Mouse (Mus musculus) 3134 (cell line): ENCODE data around the gene Slc44a5.
"Not testable (repeated sequence)": the region's sequence is repeated elsewhere in the genome, so short reads cannot be mapped to it uniquely, and the experiment has no call there.

Source experiments
- DNase-seq: peaks from one replicate; pipeline ENCODE4 v3.0.0-alpha.2; 2011; ENCODE audit warnings: low spot score; ENCODE audit not compliant: insufficient read length; ENCODE audit errors: extremely low read depth

Gene Slc44a5

DNA sequence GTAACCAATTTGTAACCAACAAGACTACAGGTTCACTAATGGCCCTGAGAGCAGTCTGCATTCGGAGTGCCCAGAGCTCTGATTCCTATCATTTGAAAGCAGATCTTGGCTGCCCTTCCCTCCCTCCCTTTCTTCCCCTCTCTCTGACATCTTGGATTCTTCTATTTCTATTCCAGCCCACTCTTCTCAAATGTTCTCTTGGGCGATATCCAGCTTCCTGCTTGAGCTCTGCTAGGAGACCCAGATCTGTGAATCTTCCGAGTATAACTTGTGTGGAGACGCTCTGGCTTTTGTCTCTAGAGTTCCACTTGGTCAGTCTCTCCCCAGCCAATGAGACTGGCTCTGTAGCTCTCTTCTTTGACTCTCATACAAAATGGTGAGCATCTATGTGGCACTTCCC lies 169.4 kb downstream of the Slc44a5 start:
- no peak for DNase-seq

DNA sequence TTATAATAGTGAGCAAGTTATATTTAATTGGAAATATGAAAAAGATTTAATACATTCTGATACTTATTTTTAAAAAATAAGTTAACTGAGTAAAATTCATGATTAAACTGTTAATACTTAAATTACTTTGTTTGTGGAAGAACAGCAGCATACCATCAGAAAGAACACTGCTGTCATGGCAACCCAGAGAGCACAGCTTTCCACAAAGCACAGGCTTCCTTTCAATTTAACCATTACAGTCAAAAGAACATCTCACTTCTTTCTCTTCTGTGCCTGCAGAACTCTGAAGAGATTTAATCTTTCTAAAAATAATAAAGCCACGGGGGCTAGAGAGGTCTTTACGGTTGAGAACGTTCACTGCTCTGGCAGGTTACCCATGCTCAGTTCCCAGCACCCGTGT lies 172.5 kb downstream of the Slc44a5 start:
- no peak for DNase-seq

- no peak for DNase-seq
Measured at GRCm38 (mm10) chr3:154149778-154150177, 176.5 kb downstream of the Slc44a5 start.

DNA sequence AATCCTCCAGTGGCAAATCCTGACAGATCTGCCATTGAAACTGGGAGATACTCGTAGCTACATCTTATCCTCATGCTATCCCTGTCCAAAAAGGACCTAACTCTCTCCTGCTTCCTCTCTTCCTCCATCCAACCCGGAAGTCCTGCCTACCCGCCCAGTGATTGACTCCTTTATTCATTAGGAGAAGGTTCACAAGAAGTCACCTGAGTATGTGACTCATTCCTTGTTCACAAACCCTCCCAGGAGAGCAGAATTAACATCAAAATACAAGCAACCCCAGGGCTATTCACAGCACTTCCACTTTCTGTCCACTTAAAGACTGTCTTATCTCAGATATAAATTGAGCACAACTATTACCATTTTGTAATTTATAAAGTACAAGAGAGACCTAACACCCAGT lies 180.3 kb downstream of the Slc44a5 start:
- DNase-seq = not testable (repeated sequence)

DNA sequence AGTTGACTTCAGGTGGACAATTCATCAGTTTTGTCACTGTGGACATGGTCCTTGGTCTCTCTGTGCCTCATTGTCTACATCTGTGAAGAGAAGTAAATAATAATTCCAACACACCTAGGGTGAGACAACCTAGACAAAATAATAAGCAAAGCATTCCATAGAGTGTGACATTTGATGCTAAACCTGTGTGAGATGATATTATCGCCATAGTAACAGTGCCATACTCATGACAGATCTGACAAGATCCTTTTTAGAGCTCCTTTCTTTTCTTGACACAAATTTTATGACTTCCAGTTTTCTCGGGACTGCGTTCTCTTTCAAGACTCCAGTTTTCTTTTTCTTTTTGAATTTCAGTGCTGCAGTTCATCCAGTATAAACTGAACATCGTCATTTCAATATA lies 192.6 kb downstream of the Slc44a5 start:
- no peak for DNase-seq

- no peak for DNase-seq
Measured at GRCm38 (mm10) chr3:154171881-154172592, 198.8 kb downstream of the Slc44a5 start.

DNA sequence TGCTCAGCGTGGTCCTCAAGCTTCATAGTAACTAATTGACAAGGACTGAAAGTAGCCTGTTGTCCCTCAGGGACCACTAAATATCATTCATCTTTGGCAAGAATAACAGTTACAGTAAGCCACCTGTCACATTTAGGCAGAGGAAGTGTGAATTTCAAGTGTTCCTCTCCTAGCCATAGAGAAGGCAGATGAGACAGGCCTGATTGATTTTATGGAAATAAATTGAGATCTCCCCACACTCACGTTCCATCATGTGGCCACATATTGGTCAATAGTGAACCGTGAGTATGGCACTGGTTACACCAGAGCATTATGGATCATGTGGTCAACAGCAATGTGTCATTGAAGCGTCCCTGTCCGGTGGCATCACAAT lies 199.3 kb downstream of the Slc44a5 start:
- no peak for DNase-seq

DNA sequence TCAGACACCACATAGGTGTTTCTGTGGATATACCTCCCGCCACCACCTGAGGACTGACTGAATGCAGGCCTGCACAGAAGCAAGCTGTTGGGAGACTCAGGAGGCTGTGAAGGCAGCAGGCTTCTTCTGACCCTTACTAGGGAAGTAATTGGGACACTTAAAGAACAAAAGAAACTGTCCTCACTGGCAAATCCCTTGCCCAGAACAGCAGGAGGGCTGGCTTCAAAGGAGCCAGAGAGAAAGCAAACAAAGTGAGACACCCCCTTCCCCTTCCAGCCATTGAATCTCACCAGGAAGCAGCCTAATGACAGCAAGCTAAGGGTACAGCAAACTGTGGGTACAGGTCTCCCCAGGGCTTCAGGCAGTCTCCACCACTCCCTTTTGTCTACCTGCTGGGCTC lies 200.3 kb downstream of the Slc44a5 start:
- no peak for DNase-seq

GRCm38 (mm10) chr3:154174031-154174430 lies 200.8 kb downstream of the Slc44a5 start:
- DNase-seq = no peak

- DNase-seq = no peak
Measured at GRCm38 (mm10) chr3:154174766-154175165, 201.5 kb downstream of the Slc44a5 start.

DNA sequence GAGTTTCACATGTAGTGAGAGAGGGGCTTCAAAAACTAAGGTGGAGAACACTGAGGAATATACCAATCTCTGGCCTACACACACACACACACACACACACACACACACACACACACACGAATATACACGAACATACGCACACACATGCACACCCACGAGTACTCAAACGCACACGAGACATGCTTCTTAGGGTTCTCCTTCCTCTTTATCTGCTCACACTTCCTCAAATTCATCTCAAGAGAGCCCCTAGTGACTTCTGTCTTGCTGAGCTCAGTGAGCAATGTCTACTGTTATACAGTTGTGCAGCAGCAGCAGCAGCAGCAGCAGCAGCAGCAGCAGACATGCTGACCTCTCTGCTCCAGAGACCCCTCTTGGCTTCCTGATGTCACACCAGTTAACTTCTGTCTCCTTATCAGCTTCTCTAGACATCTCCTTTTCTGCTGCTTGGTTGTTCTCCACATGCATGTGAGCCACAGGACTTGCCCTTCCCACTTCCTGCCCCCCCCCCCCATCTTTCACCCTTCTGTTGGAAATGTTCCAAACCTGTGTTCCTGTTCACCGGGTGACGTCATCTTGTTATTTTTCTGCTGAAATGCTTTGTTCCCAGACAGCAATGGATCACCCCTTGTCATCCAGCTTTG lies 204.5 kb downstream of the Slc44a5 start:
- no peak for DNase-seq

GRCm38 (mm10) chr3:154179423-154179920 lies 206.2 kb downstream of the Slc44a5 start:
- DNase-seq = no peak

DNA sequence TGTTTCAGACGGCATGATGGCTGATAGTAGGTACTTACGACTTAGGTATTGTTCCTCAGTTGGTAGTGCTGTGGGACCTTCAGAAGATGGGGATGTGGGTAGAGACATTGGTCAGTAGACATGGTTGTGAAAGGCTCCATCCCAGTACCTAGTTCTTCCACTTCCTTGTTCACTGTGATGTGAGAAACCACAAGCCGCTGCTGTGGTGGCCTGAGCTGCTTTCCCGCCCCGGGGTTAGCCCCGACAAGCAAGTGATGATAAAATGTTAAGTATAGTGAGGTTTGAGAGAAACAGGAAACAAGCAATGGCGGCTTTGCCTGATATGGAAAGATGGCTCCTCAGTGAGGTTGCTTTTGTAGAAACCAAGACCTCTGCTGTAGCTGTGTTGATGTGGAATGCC lies 209.8 kb downstream of the Slc44a5 start:
- no peak for DNase-seq

GRCm38 (mm10) chr3:154183957-154184356 lies 210.7 kb downstream of the Slc44a5 start:
- DNase-seq = no peak

DNA sequence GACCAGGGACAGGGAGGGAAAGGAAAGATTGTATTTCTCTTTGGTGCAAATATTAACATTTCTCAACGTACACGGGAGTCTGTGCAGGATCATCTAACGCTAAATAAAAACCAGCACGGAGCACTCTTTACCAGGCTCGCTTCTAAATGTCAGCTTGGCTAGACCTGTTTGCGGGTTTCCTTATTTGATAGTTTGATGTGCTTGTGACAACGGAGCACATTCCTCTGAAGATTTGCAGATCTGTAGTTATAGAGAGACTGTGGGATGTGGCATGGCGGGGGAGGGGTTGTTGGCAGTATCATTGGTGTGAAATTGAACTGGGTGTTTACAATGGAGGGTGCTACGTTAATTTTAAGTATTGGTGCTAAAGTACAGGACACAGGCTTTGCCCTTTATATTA lies 215.4 kb downstream of the Slc44a5 start:
- DNase-seq = no peak

GRCm38 (mm10) chr3:154192328-154193030 lies 219.2 kb downstream of the Slc44a5 start:
- DNase-seq = no peak

- DNase-seq = no peak
Measured at GRCm38 (mm10) chr3:154193189-154193840, 220.1 kb downstream of the Slc44a5 start.

- DNase-seq = no peak
Measured at GRCm38 (mm10) chr3:154200422-154200828, 227.2 kb downstream of the Slc44a5 start.

DNA sequence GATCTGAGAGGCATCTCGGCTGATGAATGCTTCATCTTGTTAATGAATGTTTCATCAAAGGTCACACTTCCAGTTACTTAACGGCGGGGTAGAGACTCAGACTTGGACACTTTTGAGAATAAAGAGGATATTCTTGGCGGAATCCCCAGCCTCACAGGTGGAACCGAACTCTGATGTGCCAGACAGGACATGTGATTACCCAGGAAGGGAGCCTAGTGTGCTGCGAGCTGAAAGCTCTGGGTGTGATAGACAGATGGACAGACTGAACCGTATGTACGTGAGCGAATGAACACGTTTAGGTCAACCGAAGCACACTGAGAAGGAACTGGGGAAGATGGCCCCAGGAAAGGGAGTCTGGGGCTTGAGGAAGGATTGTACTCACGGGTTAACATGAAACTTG lies 228.6 kb downstream of the Slc44a5 start:
- no peak for DNase-seq

- DNase-seq = no peak
Measured at GRCm38 (mm10) chr3:154202383-154202782, 229.1 kb downstream of the Slc44a5 start.

DNA sequence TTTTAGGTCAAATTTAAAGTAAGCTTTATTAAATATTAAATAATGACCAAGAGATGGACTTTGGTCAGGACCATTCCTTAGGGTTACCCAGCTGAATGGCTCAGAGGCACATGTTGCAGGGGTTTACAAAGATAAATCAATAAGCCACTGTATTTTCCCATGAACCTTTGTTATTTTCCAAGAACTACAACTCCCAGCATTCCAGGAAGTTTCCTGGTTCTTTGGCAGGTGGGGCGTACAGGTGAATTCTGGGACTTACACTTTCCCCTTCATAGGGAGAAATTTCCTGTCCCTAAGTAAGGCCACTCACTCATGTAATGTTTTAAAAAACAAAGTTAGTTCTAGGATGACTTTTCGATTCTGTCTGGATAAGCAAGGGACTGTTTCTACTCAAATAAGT lies 235.2 kb downstream of the Slc44a5 start:
- DNase-seq = no peak
